In genomic region chr7:58626305-58627155, GRCm38 (mm10) we compare ENCODE assay signal across 9 mouse cellular contexts. TPM values are rescaled to one million over a fixed set of nuclear protein-coding genes. Genes with fewer than 3 reads are reported as not detected.
DNase-seq lines count a peak whose midpoint lies in the region; ATAC-seq lines count a peak whose summit lies in the region.
"Had no signal": no experiment of that assay in that cellular context is flagged by ENCODE, and none has a peak within 500 bp of the region (broad histone marks: within the 10 kb centered on the region; RNA-seq: fewer than 3 reads in every experiment).

No protein-coding gene starts in this region.

- no peaks in the 10 kb centered on the region for H3K9me3 ChIP-seq in kidney, embryonic 15.5 days (replicated peaks)
- H3K9me3 ChIP-seq in midbrain, embryonic 13.5 days: no peaks in the 10 kb centered on the region

- H3K27ac ChIP-seq in kidney, embryonic 15.5 days: no peak overlapping the region
- no peak overlapping the region for H3K27ac ChIP-seq in midbrain, embryonic 13.5 days

- H3K4me1 ChIP-seq in kidney, embryonic 15.5 days: no peaks in the 10 kb centered on the region
- no peaks in the 10 kb centered on the region for H3K4me1 ChIP-seq in midbrain, embryonic 13.5 days (replicated peaks)

- no peak overlapping the region for H3K9ac ChIP-seq in kidney, embryonic 15.5 days
- no peak overlapping the region for H3K9ac ChIP-seq in midbrain, embryonic 13.5 days (replicated peaks)

- no peak for ATAC-seq in kidney, embryonic 15.5 days (replicated peaks; ENCODE audit: low FRiP score)
- ATAC-seq in midbrain, embryonic 13.5 days: no peak
- ATAC-seq: Patski had no signal

- H3K27me3 ChIP-seq in kidney, embryonic 15.5 days: no peaks in the 10 kb centered on the region
- no peaks in the 10 kb centered on the region for H3K27me3 ChIP-seq in midbrain, embryonic 13.5 days
- H3K27me3 ChIP-seq: Patski had no signal

- DNase-seq in kidney, adult 9 months: peak; percentile 0
- DNase-seq in adrenal gland, adult 8-10 months: peak; percentile 34
- peak; percentile 57 for DNase-seq in gastrocnemius, postnatal 14 days
- DNase-seq in lung, postnatal 14 days: peak; percentile 20
- DNase-seq in right cerebral cortex, postnatal 10 days (ENCODE audit: low spot score in 2 of 2): no peak
- DNase-seq in embryo, embryonic 10.5 days (ENCODE audit: low spot score): no peak

- no peaks in the 10 kb centered on the region for H3K36me3 ChIP-seq in kidney, embryonic 15.5 days
- H3K36me3 ChIP-seq in midbrain, embryonic 13.5 days: no peaks in the 10 kb centered on the region

- intact Hi-C loops in gastrocnemius, postnatal 14 days (cut with DNase I; ENCODE audit: low total_unique reads): no loop called here

- no peak overlapping the region for H3K4me3 ChIP-seq in kidney, embryonic 15.5 days (replicated peaks)
- no peak overlapping the region for H3K4me3 ChIP-seq in midbrain, embryonic 13.5 days (replicated peaks)

- H3K4me2 ChIP-seq in kidney, embryonic 15.5 days: no peak overlapping the region
- H3K4me2 ChIP-seq in midbrain, embryonic 13.5 days (replicated peaks): no peak overlapping the region

- WGBS in kidney, embryonic 15.5 days: 66% methylated on average over 9 of the region's 9 CpGs
- WGBS in midbrain, embryonic 13.5 days: 78% methylated on average over 9 of the region's 9 CpGs

RNA-seq across cellular contexts. Expression of gene Atp10a, which starts 29.4 kb away (rescaled TPM):
- 4.1 and 4.3 TPM in 2 replicates for polyA plus RNA-seq in kidney, embryonic 15.5 days (2015; fragmentation: Nextera tagmentation; extraction: Ambion mirVana)
- total RNA-seq in adrenal gland, adult 8-10 months (2022): 100 to 1,000 TPM in 1 of 4 experiments, 10 to 100 TPM in 3; 72.7 to 102 (median 89.1) TPM
- 1 to 10 TPM; 2.7 to 3.6 TPM for total RNA-seq in gastrocnemius, postnatal 14 days (2021)
- polyA plus RNA-seq in midbrain, embryonic 13.5 days (2015; fragmentation: Nextera tagmentation; extraction: Ambion mirVana): 0.95 and 1.7 TPM in 2 replicates

Comparison
In these comparisons a context has a peak if more than half of its experiments do, and no peak if none do; other contexts are left out.
1. DNase-seq: peak in kidney, adult 9 months (single experiment), adrenal gland, adult 8-10 months (single experiment), gastrocnemius, postnatal 14 days (single experiment) and lung, postnatal 14 days (single experiment); none in right cerebral cortex, postnatal 10 days (0 of 2) and embryo, embryonic 10.5 days (single experiment).
2. RNA of gene Atp10a, which starts 29.4 kb away (total RNA-seq): 72.7 to 102 TPM in adrenal gland, adult 8-10 months; 2.7 to 3.6 TPM in gastrocnemius, postnatal 14 days; every median in the first group is over 10 times any median in the second.